Mouse (Mus musculus) cerebellum, adult 2 months (tissue): ENCODE measurements around the gene Stx4a.

ENCODE experiments used
- CTCF ChIP-seq: fragments of 200-500 bp; IDR thresholded peaks from 2 replicates; pipeline ENCODE4 v1.5.1; 2011; ENCODE audit warnings: low read depth, mild to moderate bottlenecking, control low read depth, low read length, moderate library complexity, borderline replicate concordance; ENCODE audit not compliant: insufficient read depth
- POLR2A ChIP-seq: fragments of 200-500 bp; IDR thresholded peaks from 2 replicates; pipeline ENCODE4 v1.6.1; 2011; ENCODE audit warnings: low read length, control low read depth, borderline replicate concordance; ENCODE audit not compliant: insufficient read depth

DNA sequence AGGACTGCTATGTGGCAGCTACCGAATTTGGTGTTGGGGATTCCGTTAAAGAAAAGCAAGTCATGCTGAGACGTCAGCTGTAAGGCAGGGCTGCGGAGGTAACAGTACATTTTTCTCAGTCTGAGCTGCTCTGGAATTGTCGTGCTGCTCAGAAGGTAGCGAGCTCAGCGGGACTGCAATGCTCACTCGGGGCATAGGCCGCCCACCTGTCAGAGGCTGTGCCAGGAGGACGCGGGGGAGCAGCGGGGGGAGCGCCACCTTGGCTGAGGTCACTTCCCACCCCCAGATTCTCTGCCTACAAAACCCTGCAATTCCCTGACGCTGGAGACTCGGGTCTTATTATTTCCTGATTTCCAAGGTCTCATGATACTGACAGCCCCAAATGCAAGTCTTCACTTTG is 16.8 kb downstream of the Stx4a start:
- no peak for TF ChIP-seq CTCF
- no peak for TF ChIP-seq POLR2A
